Mouse (Mus musculus): Measurements from ENCODE around the gene 4921536K21Rik. TPM values are rescaled to one million over a fixed set of nuclear protein-coding genes. Genes with fewer than 3 reads are reported as not detected.
"Not testable (repeated sequence)": the region's sequence is repeated elsewhere in the genome, so short reads cannot be mapped to it uniquely, and the experiment has no call there.

The 4921536K21Rik gene
- total and polyA plus RNA-seq, 2 experiments from 2014 or later, result 0.12 TPM; not detected in 1

GRCm38 (mm10) chr11:3914109-3914840 is 19.4 kb upstream of the 4921536K21Rik start, which contains the start of gene Slc35e4:
TSS of gene Slc35e4 (minus strand) at chr11:3914664.
- Histone ChIP-seq H3K27ac (ENCODE audit: low read depth) (peak within 1 kb of the TSS; percentile 57), H3K4me1 (ENCODE audit: control insufficient read depth, insufficient read depth) (peaks cover 26% of the 10 kb centered on the region), H3K9ac (replicated peaks; ENCODE audit: low read depth, low read length) (peak within 1 kb of the TSS; percentile 58), H3K36me3 (replicated peaks; ENCODE audit: control insufficient read depth, insufficient read depth, low read length) (no peaks in the 10 kb centered on the region), H3K9me3 (replicated peaks; ENCODE audit: control insufficient read depth, low read length) (no peaks in the 10 kb centered on the region), H3K4me3 (ENCODE audit: low read depth, low read length) (peak within 1 kb of the TSS; percentile 59), H3K4me2 (ENCODE audit: low read depth, low read length) (peak within 1 kb of the TSS; percentile 88), H3K27me3 (ENCODE audit: control insufficient read depth, insufficient read depth, low read length) (no peaks in the 10 kb centered on the region)
- WGBS, result under 1% methylated on average over 27 of the region's 28 CpGs
- ATAC-seq (ENCODE audit: insufficient read depth, low read depth), result peak; percentile 44
- peak; percentile 77 for DNase-seq (ENCODE audit: low spot score)
- TF ChIP-seq EP300 (IDR thresholded peaks at IDR 0.05; ENCODE audit: low read depth) (no peak), CTCF (IDR thresholded peaks at IDR 0.05; ENCODE audit: low read depth) (peak; percentile 85)

GRCm38 (mm10) chr11:3913316-3914108 is 18.6 kb upstream of the 4921536K21Rik start:
- TF ChIP-seq EP300 (IDR thresholded peaks at IDR 0.05; ENCODE audit: low read depth) (no peak), CTCF (IDR thresholded peaks at IDR 0.05; ENCODE audit: low read depth) (no peak)
- peak overlapping the region; percentile 58 for H3K9ac ChIP-seq (replicated peaks; ENCODE audit: low read depth, low read length)
- H3K4me1 ChIP-seq (ENCODE audit: control insufficient read depth, insufficient read depth), result peaks cover 26% of the 10 kb centered on the region
- under 1% methylated on average over 63 of the region's 65 CpGs for WGBS
- H3K9me3 ChIP-seq (replicated peaks; ENCODE audit: control insufficient read depth, low read length), result no peaks in the 10 kb centered on the region
- ATAC-seq (ENCODE audit: insufficient read depth, low read depth), result peak; percentile 86
- peak overlapping the region; percentile 59 for H3K4me3 ChIP-seq (ENCODE audit: low read depth, low read length)
- H3K27ac ChIP-seq (ENCODE audit: low read depth), result peak overlapping the region; percentile 57
- H3K27me3 ChIP-seq (ENCODE audit: control insufficient read depth, insufficient read depth, low read length), result no peaks in the 10 kb centered on the region
- DNase-seq (ENCODE audit: low spot score), result peak; percentile 75
- H3K4me2 ChIP-seq (ENCODE audit: low read depth, low read length), result peak overlapping the region; percentile 88
- no peaks in the 10 kb centered on the region for H3K36me3 ChIP-seq (replicated peaks; ENCODE audit: control insufficient read depth, insufficient read depth, low read length)

GRCm38 (mm10) chr11:3912875-3913271 is 18.0 kb upstream of the 4921536K21Rik start:
- no peak; the same call in 1 of the 2 replicates for ATAC-seq (ENCODE audit: insufficient read depth, low read depth)
- Histone ChIP-seq H3K27me3 (ENCODE audit: control insufficient read depth, insufficient read depth, low read length) (no peaks in the 10 kb centered on the region), H3K36me3 (replicated peaks; ENCODE audit: control insufficient read depth, insufficient read depth, low read length) (no peaks in the 10 kb centered on the region), H3K27ac (ENCODE audit: low read depth) (no peak overlapping the region), H3K4me2 (ENCODE audit: low read depth, low read length) (peak overlapping the region; percentile 88), H3K9ac (replicated peaks; ENCODE audit: low read depth, low read length) (peak overlapping the region; percentile 58), H3K4me1 (ENCODE audit: control insufficient read depth, insufficient read depth) (peaks cover 26% of the 10 kb centered on the region), H3K9me3 (replicated peaks; ENCODE audit: control insufficient read depth, low read length) (no peaks in the 10 kb centered on the region), H3K4me3 (ENCODE audit: low read depth, low read length) (peak overlapping the region; percentile 59)
- TF ChIP-seq EP300 (IDR thresholded peaks at IDR 0.05; ENCODE audit: low read depth), result no peak
- TF ChIP-seq CTCF (IDR thresholded peaks at IDR 0.05; ENCODE audit: low read depth), result no peak
- 5% methylated on average over 16 of the region's 16 CpGs for WGBS
- DNase-seq (ENCODE audit: low spot score), result no peak

- 19% methylated on average over 19 of the region's 19 CpGs for WGBS
- DNase-seq (ENCODE audit: low spot score) (no peak), ATAC-seq (ENCODE audit: insufficient read depth, low read depth) (no peak)
- Histone ChIP-seq H3K36me3 (replicated peaks; ENCODE audit: control insufficient read depth, insufficient read depth, low read length) (peaks cover 5% of the 10 kb centered on the region; the same call in 1 of the 2 replicates), H3K9me3 (replicated peaks; ENCODE audit: control insufficient read depth, low read length) (no peaks in the 10 kb centered on the region), H3K27me3 (ENCODE audit: control insufficient read depth, insufficient read depth, low read length) (no peaks in the 10 kb centered on the region), H3K4me3 (ENCODE audit: low read depth, low read length) (peak overlapping the region; percentile 59), H3K27ac (ENCODE audit: low read depth) (no peak overlapping the region), H3K4me2 (ENCODE audit: low read depth, low read length) (peak overlapping the region; percentile 88), H3K4me1 (ENCODE audit: control insufficient read depth, insufficient read depth) (peaks cover 26% of the 10 kb centered on the region), H3K9ac (replicated peaks; ENCODE audit: low read depth, low read length) (peak overlapping the region; percentile 58; the same call in 1 of the 2 replicates)
- TF ChIP-seq EP300 (IDR thresholded peaks at IDR 0.05; ENCODE audit: low read depth), result no peak
- no peak for TF ChIP-seq CTCF (IDR thresholded peaks at IDR 0.05; ENCODE audit: low read depth)
Observed at GRCm38 (mm10) chr11:3912100-3912874, 17.4 kb upstream of the 4921536K21Rik start.

GRCm38 (mm10) chr11:3911440-3911839 is 16.5 kb upstream of the 4921536K21Rik start:
- not testable (repeated sequence) for H3K36me3 ChIP-seq (replicated peaks; ENCODE audit: control insufficient read depth, insufficient read depth, low read length); H3K27me3 ChIP-seq (ENCODE audit: control insufficient read depth, insufficient read depth, low read length); ATAC-seq (ENCODE audit: insufficient read depth, low read depth); H3K9me3 ChIP-seq (replicated peaks; ENCODE audit: control insufficient read depth, low read length); H3K9ac ChIP-seq (replicated peaks; ENCODE audit: low read depth, low read length); H3K4me3 ChIP-seq (ENCODE audit: low read depth, low read length); DNase-seq (ENCODE audit: low spot score)
- 81% methylated on average over 6 of the region's 6 CpGs for WGBS
- Histone ChIP-seq H3K4me1 (ENCODE audit: control insufficient read depth, insufficient read depth) (peaks cover 26% of the 10 kb centered on the region), H3K4me2 (ENCODE audit: low read depth, low read length) (0 out of 2 replicates have a peak overlapping the region, but pooled peaks have one; percentile 14), H3K27ac (ENCODE audit: low read depth) (0 out of 2 replicates have a peak overlapping the region, but pooled peaks have one; percentile 17)
